Mouse (Mus musculus): ENCODE measurements at regions not wholly inside any gene's neighbourhood (a gene's known extent, or its start where the extent isn't known, plus 50 kb on each side); places are given as distances from the start of the nearest gene placed in this dataset.
A peak's percentile ranks its signal among the peaks of the same experiment; 100 is the strongest.

DNA sequence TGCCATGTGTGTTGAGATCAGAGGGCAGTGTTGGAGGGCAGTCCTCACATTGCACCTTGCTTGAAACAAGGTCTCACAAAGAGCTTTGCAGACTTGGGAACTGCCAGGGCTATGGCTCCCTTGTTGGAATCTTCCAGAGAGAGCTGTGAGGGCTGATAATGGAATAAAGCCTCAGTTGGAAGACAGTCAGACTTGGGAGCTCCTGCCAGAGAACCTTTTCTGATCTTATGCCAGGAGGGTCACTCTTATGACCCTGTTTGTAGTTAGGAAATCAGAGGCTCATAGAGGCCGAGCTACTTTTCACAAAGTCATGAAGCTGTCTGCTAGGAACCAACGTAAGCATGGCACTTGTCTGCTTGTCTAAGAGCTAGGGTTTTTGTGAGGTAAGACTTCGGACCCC is 129.4 kb downstream of the Ddx1 start:
- H3K4me1 ChIP-seq (ENCODE audit: control insufficient read depth, insufficient read depth, low read length) = peaks cover 5% of the 10 kb centered on the region; the same call in 1 of the 2 replicates
- no peak for ATAC-seq (ENCODE audit: insufficient number of reproducible peaks, insufficient read depth, low FRiP score, low read depth)
- no peak overlapping the region for H3K9ac ChIP-seq (replicated peaks; ENCODE audit: low read depth, low read length)
- 0 out of 2 replicates have a peak overlapping the region, but pooled peaks have one; percentile 2 for H3K27ac ChIP-seq (ENCODE audit: low read length)
- no peaks in the 10 kb centered on the region for H3K9me3 ChIP-seq (ENCODE audit: control insufficient read depth, low read depth, low read length)
- no peak overlapping the region for H3K4me3 ChIP-seq (ENCODE audit: low read depth, low read length)
- no peak overlapping the region for H3K4me2 ChIP-seq (replicated peaks; ENCODE audit: low read depth, low read length)
- no peaks in the 10 kb centered on the region for H3K27me3 ChIP-seq (ENCODE audit: control insufficient read depth, insufficient read depth, low read length)
- H3K36me3 ChIP-seq (ENCODE audit: control insufficient read depth, insufficient read depth, low read length) = no peaks in the 10 kb centered on the region
- WGBS = 77% methylated on average over 3 of the region's 3 CpGs

- 58% methylated on average over 9 of the region's 9 CpGs for WGBS
Observed at GRCm38 (mm10) chr12:13118026-13118425, 131.0 kb downstream of the Ddx1 start.

GRCm38 (mm10) chr12:13114341-13114740 is 134.7 kb downstream of the Ddx1 start:
- Histone ChIP-seq H3K9me3 (ENCODE audit: control insufficient read depth, low read depth, low read length) (no peaks in the 10 kb centered on the region), H3K4me1 (ENCODE audit: control insufficient read depth, insufficient read depth, low read length) (no peaks in the 10 kb centered on the region), H3K27ac (ENCODE audit: low read length) (no peak overlapping the region), H3K4me3 (ENCODE audit: low read depth, low read length) (no peak overlapping the region), H3K36me3 (ENCODE audit: control insufficient read depth, insufficient read depth, low read length) (no peaks in the 10 kb centered on the region), H3K27me3 (ENCODE audit: control insufficient read depth, insufficient read depth, low read length) (no peaks in the 10 kb centered on the region), H3K9ac (replicated peaks; ENCODE audit: low read depth, low read length) (no peak overlapping the region), H3K4me2 (replicated peaks; ENCODE audit: low read depth, low read length) (no peak overlapping the region)
- 62% methylated on average over 4 of the region's 4 CpGs for WGBS
- no peak for ATAC-seq (ENCODE audit: insufficient number of reproducible peaks, insufficient read depth, low FRiP score, low read depth)

More at GRCm38 (mm10) chr12:13118026-13118425, 131.0 kb downstream of the Ddx1 start:
- H3K4me1 ChIP-seq (ENCODE audit: control insufficient read depth, insufficient read depth, low read length) = peaks cover 5% of the 10 kb centered on the region; the same call in 1 of the 2 replicates
- H3K27me3 ChIP-seq (ENCODE audit: control insufficient read depth, insufficient read depth, low read length) = no peaks in the 10 kb centered on the region
- H3K27ac ChIP-seq (ENCODE audit: low read length) = no peak overlapping the region
- no peak overlapping the region for H3K4me3 ChIP-seq (ENCODE audit: low read depth, low read length)
- H3K4me2 ChIP-seq (replicated peaks; ENCODE audit: low read depth, low read length) = no peak overlapping the region
- H3K36me3 ChIP-seq (ENCODE audit: control insufficient read depth, insufficient read depth, low read length) = no peaks in the 10 kb centered on the region
- no peaks in the 10 kb centered on the region for H3K9me3 ChIP-seq (ENCODE audit: control insufficient read depth, low read depth, low read length)
- H3K9ac ChIP-seq (replicated peaks; ENCODE audit: low read depth, low read length) = no peak overlapping the region
- ATAC-seq (ENCODE audit: insufficient number of reproducible peaks, insufficient read depth, low FRiP score, low read depth) = no peak

DNA sequence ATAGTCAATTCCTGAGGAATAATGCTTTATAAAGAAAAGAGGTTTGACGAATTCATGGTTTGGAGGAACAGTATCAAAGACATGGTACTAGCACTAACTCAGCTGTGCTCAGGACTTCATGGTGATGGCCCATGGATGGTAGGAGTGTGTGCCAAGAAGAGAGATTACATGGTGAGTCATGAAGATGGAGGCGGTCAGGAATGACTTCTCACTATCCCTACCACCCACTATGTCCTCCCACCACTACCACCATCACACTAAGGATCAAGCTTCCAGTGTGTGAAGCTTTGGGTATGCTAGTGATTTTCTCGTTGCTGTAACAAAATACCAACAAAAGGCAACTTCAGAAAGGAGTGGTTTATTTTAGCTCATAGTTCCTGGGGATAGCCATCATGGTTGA is 142.1 kb downstream of the Ddx1 start:
- Histone ChIP-seq H3K4me2 (replicated peaks; ENCODE audit: low read depth, low read length) (no peak overlapping the region), H3K9me3 (ENCODE audit: control insufficient read depth, low read depth, low read length) (no peaks in the 10 kb centered on the region), H3K36me3 (ENCODE audit: control insufficient read depth, insufficient read depth, low read length) (no peaks in the 10 kb centered on the region), H3K27ac (ENCODE audit: low read length) (no peak overlapping the region), H3K27me3 (ENCODE audit: control insufficient read depth, insufficient read depth, low read length) (no peaks in the 10 kb centered on the region), H3K9ac (replicated peaks; ENCODE audit: low read depth, low read length) (no peak overlapping the region), H3K4me1 (ENCODE audit: control insufficient read depth, insufficient read depth, low read length) (no peaks in the 10 kb centered on the region), H3K4me3 (ENCODE audit: low read depth, low read length) (no peak overlapping the region)
- ATAC-seq (ENCODE audit: insufficient number of reproducible peaks, insufficient read depth, low FRiP score, low read depth) = no peak
- 93% methylated on average over 3 of the region's 3 CpGs for WGBS

DNA sequence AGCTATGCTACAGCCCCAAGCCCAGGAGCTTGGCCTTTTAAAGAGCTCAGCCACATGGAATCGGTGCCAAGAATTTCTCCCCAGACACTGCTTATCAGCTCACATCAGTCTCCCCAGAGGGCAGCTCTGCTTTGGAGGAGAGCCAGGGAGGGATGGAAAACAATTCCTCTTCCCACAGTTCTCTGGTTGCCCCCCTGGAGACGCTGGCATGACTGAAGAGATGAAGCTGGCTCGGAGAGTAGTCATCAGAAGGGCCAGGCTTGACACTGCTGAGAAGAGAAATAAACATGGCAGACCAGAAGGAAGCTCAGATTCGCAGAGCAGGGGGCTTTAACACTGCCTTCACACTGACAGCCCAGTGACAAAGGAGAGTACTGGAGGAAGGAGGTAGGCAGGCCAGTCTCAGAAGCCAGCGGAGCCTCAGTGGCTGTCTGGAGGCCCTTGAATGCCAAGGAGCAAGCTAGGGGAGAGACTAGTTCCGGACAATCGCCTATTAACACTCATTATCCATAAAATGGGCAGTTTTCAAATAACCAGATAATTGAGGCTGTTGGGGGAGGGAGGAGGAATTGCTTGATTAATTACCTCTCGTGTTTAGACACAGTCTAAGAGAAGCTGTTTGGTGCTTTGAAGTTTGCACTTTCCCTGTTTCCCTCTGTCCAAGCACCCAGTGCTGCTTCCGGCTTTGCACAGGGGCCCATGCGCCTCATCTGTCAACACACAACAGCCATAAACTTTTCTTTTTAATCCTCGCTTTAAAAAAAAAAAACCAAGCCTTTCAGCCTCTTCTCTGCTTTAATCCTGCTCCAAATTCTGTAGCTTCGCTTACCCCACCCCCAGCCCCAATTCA is 148.3 kb downstream of the Ddx1 start:
- 28% methylated on average over 12 of the region's 12 CpGs for WGBS
- Histone ChIP-seq H3K4me2 (replicated peaks; ENCODE audit: low read depth, low read length) (no peak overlapping the region), H3K36me3 (ENCODE audit: control insufficient read depth, insufficient read depth, low read length) (no peaks in the 10 kb centered on the region), H3K9ac (replicated peaks; ENCODE audit: low read depth, low read length) (no peak overlapping the region), H3K4me3 (ENCODE audit: low read depth, low read length) (no peak overlapping the region), H3K27me3 (ENCODE audit: control insufficient read depth, insufficient read depth, low read length) (no peaks in the 10 kb centered on the region), H3K4me1 (ENCODE audit: control insufficient read depth, insufficient read depth, low read length) (no peaks in the 10 kb centered on the region), H3K27ac (ENCODE audit: low read length) (no peak overlapping the region; the same call in 1 of the 2 replicates), H3K9me3 (ENCODE audit: control insufficient read depth, low read depth, low read length) (no peaks in the 10 kb centered on the region; the same call in 1 of the 2 replicates)
- ATAC-seq (ENCODE audit: insufficient number of reproducible peaks, insufficient read depth, low FRiP score, low read depth) = peak; percentile 38

GRCm38 (mm10) chr12:13094111-13094851 is 152.6 kb upstream of the Mycn start:
- H3K4me1 ChIP-seq (ENCODE audit: control insufficient read depth, insufficient read depth, low read length) = no peaks in the 10 kb centered on the region
- no peaks in the 10 kb centered on the region for H3K36me3 ChIP-seq (ENCODE audit: control insufficient read depth, insufficient read depth, low read length)
- no peak overlapping the region for H3K9ac ChIP-seq (replicated peaks; ENCODE audit: low read depth, low read length)
- WGBS = 46% methylated on average over 9 of the region's 9 CpGs
- no peak overlapping the region for H3K4me3 ChIP-seq (ENCODE audit: low read depth, low read length)
- H3K9me3 ChIP-seq (ENCODE audit: control insufficient read depth, low read depth, low read length) = no peaks in the 10 kb centered on the region
- no peak overlapping the region for H3K4me2 ChIP-seq (replicated peaks; ENCODE audit: low read depth, low read length)
- H3K27ac ChIP-seq (ENCODE audit: low read length) = no peak overlapping the region
- no peak for ATAC-seq (ENCODE audit: insufficient number of reproducible peaks, insufficient read depth, low FRiP score, low read depth)
- no peaks in the 10 kb centered on the region for H3K27me3 ChIP-seq (ENCODE audit: control insufficient read depth, insufficient read depth, low read length)

DNA sequence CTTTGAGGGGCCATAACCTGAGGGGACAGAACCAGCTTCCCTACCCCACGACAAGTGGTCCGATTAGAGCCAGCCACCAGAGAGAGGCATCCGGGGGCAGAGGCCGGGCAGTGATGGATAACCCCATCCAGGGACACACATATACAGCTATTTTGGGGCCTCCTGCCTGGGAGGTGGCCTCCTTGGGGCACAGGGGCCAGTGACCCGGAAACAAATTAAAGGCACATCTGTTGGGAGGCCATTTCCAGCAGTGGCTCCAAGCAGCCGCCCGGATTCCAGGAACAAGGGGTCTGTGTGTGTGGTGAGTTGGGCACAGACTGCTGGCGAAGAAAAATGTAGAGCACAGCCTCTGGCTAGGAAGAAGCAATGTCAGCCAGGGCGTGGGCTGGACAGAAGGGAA is 144.2 kb upstream of the Mycn start:
- Histone ChIP-seq H3K9ac (replicated peaks; ENCODE audit: low read depth, low read length) (no peak overlapping the region), H3K4me2 (replicated peaks; ENCODE audit: low read depth, low read length) (no peak overlapping the region), H3K4me1 (ENCODE audit: control insufficient read depth, insufficient read depth, low read length) (no peaks in the 10 kb centered on the region), H3K36me3 (ENCODE audit: control insufficient read depth, insufficient read depth, low read length) (no peaks in the 10 kb centered on the region), H3K27me3 (ENCODE audit: control insufficient read depth, insufficient read depth, low read length) (no peaks in the 10 kb centered on the region), H3K4me3 (ENCODE audit: low read depth, low read length) (no peak overlapping the region), H3K9me3 (ENCODE audit: control insufficient read depth, low read depth, low read length) (no peaks in the 10 kb centered on the region), H3K27ac (ENCODE audit: low read length) (no peak overlapping the region)
- 53% methylated on average over 9 of the region's 9 CpGs for WGBS
- ATAC-seq (ENCODE audit: insufficient number of reproducible peaks, insufficient read depth, low FRiP score, low read depth) = no peak

GRCm38 (mm10) chr12:13085484-13085883 is 143.8 kb upstream of the Mycn start:
- Histone ChIP-seq H3K27me3 (ENCODE audit: control insufficient read depth, insufficient read depth, low read length) (no peaks in the 10 kb centered on the region), H3K4me1 (ENCODE audit: control insufficient read depth, insufficient read depth, low read length) (no peaks in the 10 kb centered on the region), H3K36me3 (ENCODE audit: control insufficient read depth, insufficient read depth, low read length) (no peaks in the 10 kb centered on the region), H3K27ac (ENCODE audit: low read length) (no peak overlapping the region), H3K4me3 (ENCODE audit: low read depth, low read length) (no peak overlapping the region), H3K4me2 (replicated peaks; ENCODE audit: low read depth, low read length) (no peak overlapping the region), H3K9me3 (ENCODE audit: control insufficient read depth, low read depth, low read length) (no peaks in the 10 kb centered on the region), H3K9ac (replicated peaks; ENCODE audit: low read depth, low read length) (no peak overlapping the region)
- ATAC-seq (ENCODE audit: insufficient number of reproducible peaks, insufficient read depth, low FRiP score, low read depth) = no peak
- 90% methylated on average over 6 of the region's 6 CpGs for WGBS

Data from stomach, embryonic 14.5 days (tissue).